Mouse (Mus musculus) bone marrow macrophage, adult 2 months (primary cell): ENCODE data around the gene Susd4.

Experiments used
- CTCF ChIP-seq: IDR thresholded peaks from 2 replicates; pipeline ENCODE4 v1.5.1; 2012; ENCODE audit warnings: low read depth, mild to moderate bottlenecking, low read length, moderate library complexity
- POLR2A ChIP-seq: IDR thresholded peaks from 2 replicates; pipeline ENCODE4 v1.6.1; 2012; ENCODE audit warnings: mild to moderate bottlenecking, low read depth, low read length, borderline replicate concordance

DNA sequence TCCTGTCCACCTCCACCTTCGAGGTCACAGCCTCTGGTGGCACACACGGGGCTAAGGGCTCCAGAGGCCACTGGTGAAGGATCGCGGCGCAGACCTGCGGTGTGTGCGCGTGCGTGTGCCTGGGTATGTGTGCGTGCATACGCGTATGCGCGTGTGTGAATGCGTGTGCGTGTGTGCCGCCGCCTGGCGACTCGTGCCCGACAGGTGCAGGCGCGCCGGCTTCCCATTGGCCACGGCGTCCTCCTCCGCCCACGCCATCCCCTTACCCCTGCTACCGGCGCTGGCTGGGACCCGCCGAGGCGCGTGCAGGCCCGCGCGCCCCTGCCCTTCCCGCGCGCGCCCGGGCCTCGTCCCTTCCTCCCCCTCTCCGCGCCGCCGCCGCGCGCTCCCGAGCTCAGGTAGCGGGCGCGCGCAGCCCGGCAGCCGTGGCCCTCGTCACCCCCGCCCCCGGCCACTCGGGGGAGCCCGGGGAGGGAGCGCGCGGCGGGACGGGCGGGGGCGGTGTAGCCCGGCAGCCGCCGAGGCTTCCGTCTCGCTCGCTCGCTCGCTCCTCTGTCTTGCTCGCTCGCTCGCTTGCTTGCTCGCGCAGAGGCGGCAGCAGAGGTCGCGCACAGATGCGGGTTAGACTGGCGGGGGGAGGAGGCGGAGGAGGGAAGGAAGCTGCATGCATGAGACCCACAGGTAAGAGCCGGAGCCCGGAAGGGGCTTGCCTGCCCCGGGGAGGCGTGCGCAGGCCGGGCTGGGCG lies at the start of gene Susd4:
- no peak for TF ChIP-seq CTCF
- TF ChIP-seq POLR2A, result no peak
